Mouse (Mus musculus) ovary, postnatal 10 days (tissue): ENCODE measurements around the gene Pakap.

Experiments used
- DNase-seq: peaks from one replicate; pipeline ENCODE4 v3.0.0; 2022; ENCODE audit warnings: low spot score

The Pakap gene

DNA sequence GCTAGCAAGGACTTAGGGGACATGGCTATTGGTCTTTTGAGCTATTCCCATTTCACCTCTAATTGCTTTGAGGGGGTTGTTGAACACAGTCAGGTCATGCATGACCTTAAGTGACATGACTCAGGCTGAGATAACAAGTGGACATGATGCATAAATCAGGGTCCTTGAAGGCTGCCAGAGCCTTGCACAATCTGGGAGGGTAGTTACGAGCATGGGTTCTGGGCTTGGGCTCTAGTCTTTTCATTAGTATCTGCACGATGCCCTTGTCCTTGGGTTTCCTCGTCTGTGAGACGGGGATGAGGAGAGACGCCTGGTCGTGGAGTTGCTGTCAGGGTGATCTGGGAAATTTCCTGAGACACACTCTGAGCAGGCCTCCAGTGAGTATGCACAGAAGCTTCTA is 6.7 kb downstream of the Pakap start:
- no peak for DNase-seq

DNA sequence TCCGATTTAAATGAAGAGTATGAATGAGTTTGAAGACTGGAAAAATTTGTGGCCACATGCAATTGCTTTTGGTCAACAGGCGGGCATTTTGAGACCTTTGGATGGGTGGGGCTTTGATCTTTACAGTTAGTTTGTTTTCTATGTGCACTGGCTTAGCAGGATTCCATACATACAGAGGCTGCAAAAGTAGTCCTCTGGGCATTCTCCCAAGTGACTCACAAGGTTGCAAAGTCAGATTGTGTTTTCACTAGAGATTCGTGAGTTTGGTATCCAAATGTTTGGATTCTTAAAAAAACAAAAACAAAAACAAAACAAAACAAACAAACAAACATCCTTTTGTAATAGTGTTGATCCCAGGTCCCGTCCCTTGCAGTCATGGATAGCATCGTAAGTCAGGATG is 7.7 kb downstream of the Pakap start:
- no peak for DNase-seq

DNA sequence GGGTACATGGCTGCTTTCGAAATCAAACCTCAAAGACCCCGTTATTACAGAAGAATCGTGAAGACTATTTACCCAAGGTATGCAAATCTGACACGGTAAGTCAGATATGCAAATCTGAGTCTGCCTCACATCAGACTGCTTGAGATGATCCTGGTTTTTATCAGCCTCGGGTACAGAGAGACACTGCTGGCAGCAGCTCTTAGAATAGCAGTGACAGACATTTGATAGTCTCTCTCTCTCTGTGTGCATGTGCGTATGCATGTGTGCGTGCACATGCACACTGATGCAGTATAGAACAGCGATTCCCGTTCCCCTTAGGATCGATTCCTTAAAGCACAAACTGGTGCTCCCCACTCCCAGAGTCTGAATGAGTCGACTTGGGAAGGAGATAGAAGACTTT is 8.1 kb downstream of the Pakap start:
- no peak for DNase-seq

DNA sequence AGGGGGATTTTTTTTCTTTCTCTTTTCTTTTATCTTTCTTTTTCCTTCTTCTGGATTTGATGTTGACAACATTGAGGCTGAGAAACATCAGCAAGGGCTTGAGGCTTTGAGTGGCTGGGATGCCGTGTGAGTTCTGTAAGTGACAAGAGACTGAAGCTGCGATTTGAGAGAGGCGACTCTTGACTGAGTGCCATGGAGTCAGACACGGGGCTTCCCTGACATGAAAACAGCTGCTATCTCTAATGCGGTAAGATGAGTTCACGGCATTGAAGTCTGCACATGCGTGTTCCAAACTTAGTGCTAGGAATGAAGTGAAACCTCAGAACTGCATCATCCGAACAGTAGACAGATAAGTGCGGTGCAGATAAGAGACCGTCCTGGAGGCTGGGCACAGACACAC is 11.7 kb downstream of the Pakap start:
- no peak for DNase-seq

DNA sequence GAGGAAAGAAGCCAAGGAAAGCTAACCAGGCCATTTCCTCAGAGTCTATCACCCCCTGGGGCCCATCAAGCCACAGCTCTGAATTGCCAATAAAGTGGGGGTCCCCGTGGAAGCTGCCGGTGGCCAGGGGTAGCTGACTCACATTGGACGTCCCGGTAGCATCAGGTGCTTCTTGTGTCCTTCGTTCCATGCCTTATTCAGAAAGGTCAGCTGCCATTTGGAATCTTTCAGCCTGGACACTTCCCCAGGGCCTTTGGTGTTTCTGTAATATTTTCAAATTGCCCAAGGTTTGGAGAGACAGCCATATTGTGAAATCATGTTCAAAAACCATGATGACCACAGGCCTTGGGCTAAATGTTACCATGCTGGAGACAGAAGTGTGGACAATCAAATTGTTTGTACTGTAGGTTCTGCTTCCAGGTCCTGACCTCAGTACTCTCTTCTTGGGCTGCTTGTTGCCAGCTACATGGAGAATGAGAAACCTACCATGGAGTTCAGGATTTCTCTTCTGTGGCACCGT is 17.4 kb downstream of the Pakap start:
- no peak for DNase-seq

DNA sequence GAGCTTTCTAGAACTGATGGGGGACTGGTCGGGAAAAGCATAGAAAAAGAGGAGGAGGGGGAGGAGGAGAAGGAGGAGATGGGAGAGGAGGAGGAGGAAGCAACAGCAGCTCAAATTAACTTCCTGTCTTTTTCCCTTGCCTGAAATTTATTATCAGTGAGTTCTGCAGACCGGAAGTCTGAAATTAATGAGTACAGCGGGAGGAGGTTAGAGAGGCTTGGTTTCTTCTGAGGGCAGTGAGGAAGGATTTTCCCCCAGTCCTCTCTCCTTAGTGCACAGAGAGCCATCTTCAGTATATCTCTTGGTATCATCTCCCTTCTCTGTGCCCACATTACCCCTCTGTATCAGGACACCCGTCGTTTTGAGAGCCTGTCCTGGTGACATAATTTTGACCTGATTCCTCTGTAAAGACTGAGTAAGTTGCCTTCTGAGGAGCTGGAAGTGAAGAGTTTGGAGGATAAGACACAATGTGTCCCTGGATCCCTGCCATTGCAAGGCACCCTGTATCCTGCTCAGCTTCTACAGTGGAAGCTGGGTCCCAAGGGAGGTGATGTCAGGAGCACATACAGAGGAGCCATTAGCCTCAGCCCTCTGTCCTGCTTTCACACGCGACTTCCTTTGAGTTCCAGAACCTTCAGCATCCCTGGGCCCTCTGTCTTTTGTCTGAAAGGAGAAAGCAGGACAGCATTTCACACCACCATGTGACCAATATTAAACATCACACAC is 19.1 kb downstream of the Pakap start:
- DNase-seq = no peak

DNA sequence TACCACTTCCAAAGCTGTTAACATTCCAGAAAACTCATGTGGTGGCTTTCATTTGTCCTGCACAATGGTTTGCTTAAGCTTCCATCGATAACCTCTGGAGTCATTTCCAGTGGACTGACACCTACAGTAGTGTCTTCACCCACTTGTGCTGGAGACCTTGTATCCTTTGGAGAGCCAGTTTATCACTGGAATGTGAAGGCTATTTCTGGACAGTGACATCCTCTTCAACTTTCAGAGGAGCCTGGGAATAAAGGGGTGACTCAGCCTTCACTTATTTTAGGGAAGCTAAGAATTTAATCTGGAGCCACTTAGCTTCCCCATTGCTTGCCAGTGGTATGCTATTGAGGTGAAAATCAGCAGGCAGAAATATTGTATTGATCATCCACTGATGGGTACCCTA is 20.4 kb downstream of the Pakap start:
- DNase-seq = no peak

DNA sequence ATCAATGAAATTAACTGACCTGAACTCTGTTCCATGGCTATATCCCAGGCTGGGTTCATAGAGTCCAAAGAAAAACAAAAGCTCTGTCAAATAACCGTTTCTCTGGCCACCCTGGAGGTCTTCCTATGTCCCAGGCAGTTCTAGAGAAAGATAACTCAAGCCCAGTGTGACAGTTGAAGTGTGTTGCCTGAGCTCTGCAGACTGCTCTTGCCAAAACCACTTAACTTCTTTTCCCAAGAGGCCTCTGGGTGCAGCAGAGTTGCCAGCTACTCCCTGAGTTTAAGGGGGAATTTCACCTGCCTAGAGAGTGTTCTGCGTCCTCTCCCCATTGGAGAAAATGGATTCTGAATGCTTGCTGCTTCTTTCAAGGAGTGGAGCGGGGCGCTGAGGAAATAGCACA is 24.8 kb downstream of the Pakap start:
- no peak for DNase-seq

DNA sequence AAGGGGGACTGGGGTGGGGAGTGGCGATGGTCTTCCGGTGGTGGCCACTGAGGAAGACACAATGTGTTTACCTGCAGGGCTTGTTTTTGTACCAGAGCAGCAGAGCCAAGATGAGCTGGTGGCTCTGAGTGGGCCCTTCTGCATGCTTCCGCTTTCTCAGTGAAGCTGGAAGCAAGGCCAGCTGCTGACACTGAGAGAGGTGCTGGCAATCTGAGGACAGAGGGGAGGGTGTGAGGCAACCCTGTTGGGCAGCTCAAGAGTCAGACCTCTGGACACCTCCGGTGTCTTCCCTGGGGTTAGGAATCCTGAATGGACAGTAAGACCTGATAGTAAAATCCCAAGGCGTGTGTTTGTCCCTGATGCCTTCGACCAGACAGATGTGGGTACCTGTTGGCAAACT is 32.0 kb downstream of the Pakap start:
- no peak for DNase-seq

DNA sequence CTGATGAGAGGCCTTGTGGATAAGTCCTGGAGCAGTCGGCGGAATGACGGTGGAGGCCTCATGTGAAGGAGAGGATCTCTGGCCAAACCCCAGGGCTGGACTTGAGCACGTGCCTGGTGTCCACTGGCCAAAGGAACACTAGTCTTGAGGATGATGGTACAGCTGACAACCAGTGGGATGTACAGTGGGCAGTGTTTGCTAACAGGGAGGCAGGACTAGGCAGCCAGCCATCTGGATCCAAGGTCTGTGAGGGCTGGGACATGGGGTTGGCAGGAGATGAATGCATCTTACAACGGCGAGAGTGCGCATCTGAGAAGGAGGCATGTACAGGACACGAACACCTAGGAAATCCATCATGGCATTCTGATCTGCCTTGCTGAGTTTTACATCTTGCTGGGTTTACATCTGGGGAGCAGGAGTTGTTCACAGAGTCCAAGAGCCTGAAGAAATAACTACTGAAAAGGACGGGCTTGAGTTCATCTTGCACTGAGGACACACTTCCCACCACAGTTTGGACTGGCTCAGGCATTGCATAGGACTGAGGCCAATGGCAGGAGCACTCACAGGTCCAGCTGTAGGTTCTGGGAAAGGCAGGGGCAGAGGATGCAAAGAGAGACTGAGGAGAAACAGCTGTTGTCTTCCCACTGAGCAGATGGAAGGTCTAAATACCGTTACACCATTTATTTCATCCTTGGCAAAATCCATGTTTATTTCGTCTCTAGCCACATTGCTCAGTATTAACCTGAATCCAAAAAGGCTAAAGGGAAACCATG is 32.9 kb downstream of the Pakap start:
- no peak for DNase-seq

DNA sequence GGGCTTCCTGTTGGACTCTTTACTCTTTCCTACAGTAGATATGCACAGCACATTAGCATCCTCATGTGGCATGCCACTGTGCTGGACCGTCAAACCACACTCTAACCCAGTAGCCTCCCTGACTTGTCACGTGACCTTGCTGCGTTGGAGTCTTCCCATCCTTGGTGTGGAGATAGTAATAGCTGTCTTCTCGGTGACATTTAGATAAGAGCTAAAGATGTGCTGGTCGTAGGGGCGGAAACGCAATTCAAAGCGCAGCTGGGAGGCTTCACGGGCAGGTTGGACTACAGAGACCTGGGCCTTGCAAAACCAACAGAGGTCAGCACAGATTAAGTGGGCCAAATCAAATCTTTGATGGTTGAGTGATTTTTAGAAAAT is 33.5 kb downstream of the Pakap start:
- no peak for DNase-seq

DNA sequence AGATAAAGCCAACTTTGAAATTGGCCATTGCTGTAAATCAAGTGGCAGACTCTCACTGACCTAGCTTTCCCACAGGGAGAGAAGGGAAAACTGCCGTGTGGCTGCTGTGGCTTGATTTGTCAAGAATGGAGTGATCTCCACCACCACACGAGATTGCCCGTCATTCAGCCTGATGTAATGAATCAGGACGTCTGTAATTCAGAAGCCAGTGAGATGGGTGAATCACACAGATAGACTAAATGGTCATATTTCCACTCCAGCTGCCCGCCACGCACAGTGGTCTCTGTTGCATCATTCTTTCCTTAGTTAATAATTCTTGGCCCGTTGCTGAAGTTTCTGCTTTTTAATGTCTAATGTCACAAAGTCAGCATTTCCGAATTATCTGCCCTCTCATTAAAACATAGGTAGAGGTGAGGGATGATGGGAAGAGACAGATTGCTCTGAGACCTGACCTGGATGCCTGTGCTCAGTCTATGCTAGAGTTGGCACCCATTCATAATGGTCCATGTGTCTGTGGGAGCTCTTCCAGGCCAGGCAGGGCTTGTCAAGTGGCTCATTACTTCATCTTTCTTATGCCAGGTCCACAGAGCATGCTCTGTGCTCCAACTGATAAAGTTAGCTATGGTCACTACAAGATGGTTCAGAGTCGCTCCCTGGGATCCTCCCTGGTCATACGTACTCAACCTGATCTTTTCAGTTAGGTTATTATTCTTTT is 34.1 kb downstream of the Pakap start:
- no peak for DNase-seq

DNA sequence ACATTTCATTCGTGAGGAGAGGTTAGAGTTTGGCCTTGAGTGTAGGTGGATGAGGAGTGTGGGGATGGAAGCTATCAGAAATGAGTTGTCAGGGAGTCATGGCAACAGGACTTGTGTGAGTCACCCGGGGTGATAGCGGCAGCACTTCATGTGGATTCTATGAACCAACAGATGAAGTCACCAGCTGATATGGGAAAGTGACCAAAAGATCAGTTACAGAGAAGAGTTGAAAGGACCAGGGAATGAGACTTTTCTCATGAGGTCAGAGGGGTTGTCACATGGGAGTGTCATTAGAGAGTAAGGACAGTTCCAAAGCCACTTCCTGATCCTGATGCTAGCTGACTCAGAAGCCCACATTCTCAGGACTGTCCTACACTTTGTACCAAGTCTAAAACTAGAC is 38.3 kb downstream of the Pakap start:
- DNase-seq = no peak

DNA sequence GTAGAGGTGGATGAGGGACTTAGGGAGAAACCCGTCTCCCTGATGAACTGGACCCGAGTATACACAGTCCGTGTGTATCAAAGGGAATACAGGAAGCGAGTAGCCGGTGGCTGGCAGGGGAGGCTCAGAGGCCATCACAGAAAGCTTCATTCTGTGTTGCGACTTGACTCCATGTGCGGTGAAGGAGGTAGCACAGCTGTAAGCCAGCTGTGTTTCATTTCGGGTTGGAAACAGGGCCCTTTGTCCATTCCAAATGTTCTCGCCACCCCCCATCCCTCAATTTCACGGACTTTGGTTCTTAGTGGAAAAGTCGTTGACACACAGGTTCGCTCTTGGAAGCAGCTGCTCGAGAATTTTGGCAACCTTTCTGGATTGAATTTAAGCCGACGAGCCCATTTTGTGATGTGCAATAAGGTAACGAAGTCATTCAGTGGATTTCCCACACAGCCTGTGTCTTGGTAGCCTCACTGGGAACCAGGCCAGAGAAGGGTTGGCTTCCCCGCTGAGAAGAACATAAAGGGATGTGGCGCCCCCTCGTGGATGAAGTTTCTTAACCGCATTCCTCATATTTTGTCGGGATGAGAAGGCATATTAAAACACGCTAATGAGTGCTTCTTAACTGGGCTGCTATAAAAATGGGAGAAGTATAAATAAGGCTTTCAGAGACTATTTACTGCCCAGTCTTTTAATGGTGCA is 39.4 kb downstream of the Pakap start:
- peak; percentile 85 for DNase-seq

DNA sequence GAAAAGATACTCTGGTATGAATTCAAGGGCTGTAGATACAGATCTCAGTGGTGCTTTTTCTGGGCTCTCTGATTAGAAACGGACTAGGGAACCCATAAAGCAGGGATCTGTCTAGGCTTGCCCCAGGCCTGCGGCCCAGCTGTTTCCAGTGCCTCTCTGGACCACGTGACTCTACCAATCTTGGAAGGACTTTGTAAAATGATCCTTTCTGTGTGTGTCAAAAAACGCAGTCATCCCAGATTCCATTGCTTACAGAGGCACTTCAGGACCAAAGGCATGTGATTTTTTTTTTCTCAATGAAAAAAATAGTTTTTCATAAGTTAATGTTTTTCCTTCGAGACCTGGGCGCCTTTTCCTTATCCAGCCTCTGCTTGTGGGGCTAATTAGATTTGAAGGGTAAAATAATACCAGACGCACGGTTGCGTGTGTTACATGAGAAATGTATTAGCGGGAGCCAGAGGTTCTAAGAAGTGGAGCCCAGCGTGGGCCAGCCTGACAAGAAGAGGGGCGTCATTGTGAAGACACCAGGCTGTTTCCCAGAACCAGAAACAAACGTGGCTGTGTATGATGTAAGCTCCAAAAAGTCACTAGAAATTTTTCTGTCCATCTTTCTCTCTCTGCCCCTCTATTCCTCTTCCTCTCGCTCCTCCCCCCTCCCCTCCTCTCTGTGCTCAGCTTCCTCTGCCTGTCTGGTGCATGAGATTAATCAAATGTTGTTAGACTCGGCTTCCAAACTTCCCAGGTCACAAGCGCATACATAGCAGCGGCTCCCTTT is 43.5 kb downstream of the Pakap start:
- DNase-seq = no peak

DNA sequence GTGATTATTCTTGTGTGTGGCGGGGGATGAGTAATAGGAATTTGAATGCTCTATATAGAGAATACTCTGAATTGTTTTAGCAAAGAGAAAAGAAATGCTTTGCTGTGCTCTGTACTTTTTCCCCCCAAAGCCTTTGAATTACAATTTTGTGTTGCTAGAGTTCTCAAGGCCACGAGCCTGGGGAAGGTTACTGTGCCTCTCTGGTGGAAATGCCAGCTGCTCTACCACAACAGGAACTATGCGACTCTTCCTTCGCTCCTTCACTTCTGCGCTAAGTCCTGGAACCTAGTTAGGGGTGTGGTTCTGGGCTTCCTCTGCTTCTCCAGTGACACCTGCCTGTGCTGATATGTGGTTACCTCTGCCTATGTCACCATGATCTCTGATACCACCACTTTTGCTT is 44.7 kb downstream of the Pakap start:
- no peak for DNase-seq

DNA sequence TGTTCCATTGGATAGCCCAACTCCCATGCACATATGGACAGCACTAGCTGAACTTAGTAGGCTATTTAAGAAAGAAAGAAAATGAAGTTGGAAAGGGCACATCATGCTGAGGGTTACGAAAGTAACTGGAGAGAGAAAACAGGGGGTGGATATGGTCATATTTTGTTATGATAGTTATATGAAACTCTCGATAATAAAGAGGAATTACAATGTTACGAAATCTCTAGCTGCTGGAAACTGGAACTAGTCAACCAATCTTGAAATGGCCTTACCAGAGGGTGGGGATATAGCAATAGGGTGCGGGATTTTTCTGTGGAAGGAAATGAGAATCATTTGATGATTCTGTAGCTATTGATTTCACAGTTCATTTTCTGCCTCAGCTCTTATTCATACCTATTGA is 46.7 kb downstream of the Pakap start:
- no peak for DNase-seq

DNA sequence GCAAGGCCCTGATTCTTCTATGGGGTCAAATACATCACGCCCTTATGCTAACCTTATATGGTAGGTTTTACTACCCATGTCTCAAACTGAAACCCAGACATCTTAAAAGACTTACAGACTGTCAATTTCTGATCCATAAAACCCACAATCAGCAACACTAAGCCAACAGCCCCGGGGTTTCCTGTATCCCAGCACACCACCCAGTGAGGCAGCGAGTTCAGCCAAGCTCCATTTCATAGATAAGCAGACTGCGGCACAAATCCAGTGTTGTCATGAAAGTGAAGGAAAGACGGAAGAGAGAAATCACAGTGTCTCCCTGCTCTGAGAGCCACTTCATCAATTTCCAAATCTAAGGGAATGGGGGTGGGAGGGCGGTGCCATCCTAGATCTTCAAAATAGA is 50.8 kb downstream of the Pakap start:
- no peak for DNase-seq

DNA sequence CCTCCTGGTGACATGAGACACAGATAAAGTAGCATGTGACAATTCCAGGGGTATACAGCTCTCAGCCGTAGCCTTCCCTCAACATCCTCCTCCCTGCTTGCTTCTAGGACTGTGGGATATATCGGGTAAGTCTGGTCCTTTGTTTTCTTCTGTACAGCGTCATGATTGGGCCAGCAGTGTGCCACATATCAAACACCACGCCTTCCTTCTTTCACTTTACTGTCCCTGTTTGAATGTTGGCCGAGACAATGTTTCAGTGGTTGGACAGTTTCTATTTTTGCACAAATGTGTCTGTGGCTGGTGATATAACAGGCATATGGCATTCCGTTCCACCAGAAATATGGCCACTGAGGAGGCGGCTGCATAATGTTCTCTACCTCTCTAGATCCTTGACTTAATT is 54.8 kb downstream of the Pakap start:
- no peak for DNase-seq

DNA sequence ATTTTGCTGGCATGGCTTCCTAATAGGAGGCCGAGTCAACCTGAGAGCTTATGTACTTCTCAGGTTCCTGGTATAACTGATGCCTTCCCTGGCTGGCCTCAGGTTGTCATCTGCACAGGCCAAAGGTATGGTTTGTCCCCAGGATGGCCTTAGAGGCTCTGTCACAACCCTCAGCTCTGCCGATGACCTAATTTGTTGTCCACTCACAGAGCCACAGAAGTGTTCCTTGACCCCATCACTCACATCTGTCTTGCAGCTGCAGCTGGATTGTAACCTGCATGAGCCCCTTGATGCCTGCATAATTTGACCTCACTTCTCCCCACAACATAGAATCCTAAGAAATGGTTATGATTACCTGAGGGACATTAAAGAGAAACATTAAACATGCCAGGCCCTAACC is 56.8 kb downstream of the Pakap start:
- no peak for DNase-seq

DNA sequence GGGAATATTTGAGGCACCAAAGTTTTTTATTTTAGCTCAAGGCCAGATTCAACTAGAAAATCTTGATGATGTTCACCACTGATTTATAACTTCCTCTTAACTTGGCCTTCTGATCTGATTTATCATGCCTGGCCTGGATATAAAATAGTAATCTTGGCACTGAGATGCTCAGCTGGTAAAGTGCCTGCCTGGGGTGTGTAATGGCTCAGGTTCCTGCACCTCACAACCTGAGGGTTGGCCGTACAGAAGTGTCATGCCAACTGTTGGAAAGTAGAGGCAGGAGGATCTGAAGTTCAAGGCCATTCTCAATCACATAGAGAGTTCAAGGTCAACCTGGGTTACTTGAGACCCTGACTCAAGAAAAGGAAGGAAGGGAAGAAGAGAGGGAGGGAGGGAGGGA is 57.3 kb downstream of the Pakap start:
- DNase-seq = no peak

DNA sequence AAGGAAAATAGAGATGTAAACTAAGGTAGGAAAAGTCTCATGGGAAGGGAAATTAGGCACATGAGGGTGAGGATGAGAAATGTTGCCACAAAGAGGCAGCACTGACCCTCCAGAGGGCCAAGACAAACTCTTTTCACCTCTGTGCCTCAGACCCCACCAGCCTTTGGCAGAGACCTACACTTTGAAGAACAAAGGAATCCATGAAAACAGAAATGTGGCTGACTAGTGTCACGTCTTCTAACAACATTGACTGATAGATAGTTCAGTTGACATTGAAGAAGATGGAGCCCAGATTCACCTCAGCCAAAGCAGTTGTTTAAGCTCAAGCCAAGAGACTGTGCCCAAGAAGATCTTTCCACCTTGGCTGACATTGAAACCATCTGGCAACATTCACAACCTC is 57.8 kb downstream of the Pakap start:
- DNase-seq = no peak
